Mouse (Mus musculus) myocyte (in vitro differentiated cells): ENCODE data around the gene M6pr. TPM values are rescaled to one million over a fixed set of nuclear protein-coding genes. Genes with fewer than 3 reads are reported as not detected.

Experiments
- H3K27me3 ChIP-seq: one replicate; pipeline ENCODE4 v1.6.1; 2011; ENCODE audit not compliant: control insufficient read depth, insufficient read depth, insufficient read length
- H3K36me3 ChIP-seq: one replicate; pipeline ENCODE4 v1.6.1; 2011; ENCODE audit not compliant: control insufficient read depth, insufficient read depth
- H3K4me2 ChIP-seq: one replicate; pipeline ENCODE4 v1.6.1; 2011; ENCODE audit warnings: low read depth, control low read depth
- H3K4me3 ChIP-seq: one replicate; pipeline ENCODE4 v1.5.1; 2011; ENCODE audit warnings: mild to moderate bottlenecking, control low read depth, moderate library complexity
- H3K79me2 ChIP-seq: one replicate; pipeline ENCODE4 v1.6.1; 2011; ENCODE audit not compliant: control insufficient read depth, insufficient read depth
- H3ac ChIP-seq: one replicate; pipeline ENCODE4 v1.6.1; 2011; ENCODE audit not compliant: control insufficient read depth, insufficient read length
- CEBPB ChIP-seq: IDR thresholded peaks from 2 replicates; pipeline ENCODE4 v1.6.1; 2011; ENCODE audit warnings: mild to moderate bottlenecking, moderate library complexity; ENCODE audit not compliant: poor library complexity, insufficient read depth, severe bottlenecking
- E2F4 ChIP-seq: IDR thresholded peaks from one replicate; pipeline ENCODE4 v1.6.1; 2011; ENCODE audit warnings: mild to moderate bottlenecking, control low read depth, moderate library complexity; ENCODE audit not compliant: insufficient read depth
- MAX ChIP-seq: IDR thresholded peaks from one replicate; pipeline ENCODE4 v1.6.1; 2011; ENCODE audit warnings: low read depth, mild to moderate bottlenecking, control low read depth
- MYOD1 ChIP-seq, 3 experiments: IDR thresholded peaks; one replicate each; pipeline ENCODE4 v1.6.1; 2011; ENCODE audit warnings: control low read depth in 2 of 3, low read depth in 2 of 3, mild to moderate bottlenecking in 2 of 3, moderate library complexity in 1 of 3; ENCODE audit not compliant: insufficient read length in 2 of 3, control insufficient read depth in 1 of 3
- MYOG ChIP-seq, 3 experiments: IDR thresholded peaks; one replicate each; pipeline ENCODE4 v1.6.1; 2011; ENCODE audit warnings: control low read depth in 2 of 3, low read depth in 2 of 3, mild to moderate bottlenecking in 2 of 3; ENCODE audit not compliant: insufficient read length in 2 of 3, control insufficient read depth in 1 of 3, insufficient read depth in 1 of 3
- POLR2A ChIP-seq: IDR thresholded peaks from one replicate; pipeline ENCODE4 v1.6.1; 2011; ENCODE audit warnings: low read depth, mild to moderate bottlenecking, control low read depth, moderate library complexity; ENCODE audit not compliant: insufficient read length
- POLR2AphosphoS2 ChIP-seq: IDR thresholded peaks from one replicate; pipeline ENCODE4 v1.6.1; 2011; ENCODE audit warnings: low read depth, control low read depth; ENCODE audit not compliant: insufficient read length
- REST ChIP-seq: IDR thresholded peaks from one replicate; pipeline ENCODE4 v1.6.1; 2011; ENCODE audit warnings: mild to moderate bottlenecking, control low read depth, moderate library complexity; ENCODE audit not compliant: insufficient read depth, insufficient read length
- SRF ChIP-seq: IDR thresholded peaks from one replicate; pipeline ENCODE4 v1.6.1; 2011; ENCODE audit warnings: low read depth; ENCODE audit not compliant: control insufficient read depth, insufficient read length
- TCF12 ChIP-seq: IDR thresholded peaks from one replicate; pipeline ENCODE4 v1.6.1; 2011; ENCODE audit warnings: mild to moderate bottlenecking, control low read depth; ENCODE audit not compliant: poor library complexity, insufficient read depth, severe bottlenecking
- TCF3 ChIP-seq: IDR thresholded peaks from one replicate; pipeline ENCODE4 v1.6.1; 2011; ENCODE audit warnings: low read depth, control low read depth; ENCODE audit not compliant: insufficient read length
- USF1 ChIP-seq: IDR thresholded peaks from one replicate; pipeline ENCODE4 v1.6.1; 2011; ENCODE audit warnings: low read depth, mild to moderate bottlenecking, control low read depth, moderate library complexity
- polyA plus RNA-seq: library from polyadenylated mRNA; unstranded; fragments of >200 nt; fragmentation: generic; extraction: Trizol; gene quantifications from one replicate; pipeline ENCODE4 v1.2.1, GENCODE M21; 2012; ENCODE audit warnings: missing spikeins

M6pr gene
- polyA plus RNA-seq, 1 experiment, result 58.8 TPM

DNA sequence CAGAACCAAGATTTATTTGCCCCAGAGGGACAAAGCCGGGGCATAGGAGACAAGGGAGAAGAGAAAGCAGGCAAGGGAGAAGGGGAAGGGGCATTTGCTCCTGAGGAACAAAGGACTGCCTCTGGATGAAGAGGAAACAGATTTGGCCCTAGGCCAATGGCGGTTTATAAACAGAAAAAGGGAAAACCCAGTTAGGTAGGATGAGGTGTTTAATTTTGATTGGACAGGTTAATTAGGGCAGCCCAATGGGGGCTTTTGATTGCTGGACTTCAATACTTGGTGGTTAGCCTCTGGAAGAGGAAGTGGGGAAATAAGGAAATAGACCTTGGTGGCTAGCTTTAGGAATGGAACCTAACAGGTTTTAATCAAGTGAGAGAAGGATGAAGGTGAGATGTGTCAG is 16.3 kb upstream of the M6pr start:
- Histone ChIP-seq H3K36me3 (no peaks in the 10 kb centered on the region), H3K4me2 (no peak overlapping the region), H3K4me3 (no peak overlapping the region), H3K79me2 (no peaks in the 10 kb centered on the region), H3ac (no peak overlapping the region), H3K27me3 (no peaks in the 10 kb centered on the region)
- TF ChIP-seq POLR2A (no peak), POLR2AphosphoS2 (no peak), TCF3 (no peak), USF1 (no peak), MYOG (IDR thresholded peaks at IDR 0.05; ENCODE audit: control insufficient read depth in 1 of 3, insufficient read depth in 1 of 3, insufficient read length in 2 of 3, low read depth in 2 of 3) (no peak), REST (no peak), CEBPB (no peak), SRF (no peak), MYOD1 (IDR thresholded peaks at IDR 0.05; ENCODE audit: control insufficient read depth in 1 of 3, insufficient read length in 2 of 3, low read depth in 2 of 3) (no peak), E2F4 (no peak), TCF12 (no peak), MAX (no peak)

- H3K36me3 ChIP-seq, result no peaks in the 10 kb centered on the region
- no peak overlapping the region for H3K4me2 ChIP-seq
- TF ChIP-seq MAX (no peak), POLR2AphosphoS2 (no peak), USF1 (no peak), MYOD1 (IDR thresholded peaks at IDR 0.05; ENCODE audit: control insufficient read depth in 1 of 3, insufficient read length in 2 of 3, low read depth in 2 of 3) (no peak), CEBPB (no peak), MYOG (IDR thresholded peaks at IDR 0.05; ENCODE audit: control insufficient read depth in 1 of 3, insufficient read depth in 1 of 3, insufficient read length in 2 of 3, low read depth in 2 of 3) (no peak), E2F4 (no peak), TCF12 (no peak)
- no peak overlapping the region for H3K4me3 ChIP-seq
- H3K79me2 ChIP-seq, result no peaks in the 10 kb centered on the region
- H3K27me3 ChIP-seq, result no peaks in the 10 kb centered on the region
- no peak overlapping the region for H3ac ChIP-seq
Observed at GRCm38 (mm10) chr6:122293121-122293520, 15.4 kb upstream of the M6pr start.

DNA sequence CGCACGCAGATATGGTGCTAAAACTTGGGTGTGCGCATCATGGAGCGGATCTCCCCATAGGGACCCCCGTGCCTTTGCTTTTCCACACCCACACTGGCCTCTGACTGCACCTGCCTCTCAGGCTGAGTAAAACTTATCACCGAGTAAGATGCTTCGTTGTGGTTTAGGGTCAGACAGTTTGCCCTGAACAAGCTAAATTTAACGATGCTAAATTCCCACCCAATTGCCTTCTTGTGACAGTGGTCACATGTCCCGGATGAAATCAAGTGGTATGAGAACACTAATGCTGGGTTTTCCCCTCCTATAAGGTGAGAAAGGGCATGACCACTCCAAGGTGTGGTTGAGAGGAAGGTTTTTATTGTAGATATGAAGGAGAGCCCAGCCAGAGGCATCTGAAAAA is 14.7 kb upstream of the M6pr start:
- Histone ChIP-seq H3ac (no peak overlapping the region), H3K79me2 (no peaks in the 10 kb centered on the region), H3K4me2 (no peak overlapping the region), H3K27me3 (no peaks in the 10 kb centered on the region), H3K36me3 (no peaks in the 10 kb centered on the region), H3K4me3 (no peak overlapping the region)
- TF ChIP-seq CEBPB (no peak), POLR2A (no peak), MYOD1 (IDR thresholded peaks at IDR 0.05; ENCODE audit: control insufficient read depth in 1 of 3, insufficient read length in 2 of 3, low read depth in 2 of 3) (no peak), TCF3 (no peak), MAX (no peak), REST (no peak), E2F4 (no peak), TCF12 (no peak), USF1 (no peak), SRF (no peak), POLR2AphosphoS2 (no peak), MYOG (IDR thresholded peaks at IDR 0.05; ENCODE audit: control insufficient read depth in 1 of 3, insufficient read depth in 1 of 3, insufficient read length in 2 of 3, low read depth in 2 of 3) (no peak)

DNA sequence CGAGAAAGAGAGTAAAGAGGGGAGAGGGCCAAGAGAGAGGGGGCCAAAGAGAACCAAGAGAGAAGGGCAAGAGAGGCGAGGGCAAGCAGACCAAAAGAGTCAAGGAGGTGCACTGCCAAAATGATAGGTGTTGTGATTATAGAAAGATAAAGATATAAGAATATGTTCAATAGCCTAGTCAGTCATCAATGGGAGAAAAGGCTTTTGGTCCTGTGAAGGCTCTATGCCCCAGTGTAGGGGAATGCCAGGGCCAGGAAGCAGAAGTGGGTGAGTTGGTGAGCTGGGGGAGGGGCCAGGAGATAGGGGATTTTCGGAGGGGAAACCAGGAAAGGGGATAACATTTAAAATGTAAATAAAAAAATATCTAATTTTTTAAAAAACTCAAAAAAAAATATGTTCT is 14.2 kb upstream of the M6pr start:
- TF ChIP-seq MYOD1 (IDR thresholded peaks at IDR 0.05; ENCODE audit: control insufficient read depth in 1 of 3, insufficient read length in 2 of 3, low read depth in 2 of 3) (no peak), REST (no peak), POLR2A (no peak), MYOG (IDR thresholded peaks at IDR 0.05; ENCODE audit: control insufficient read depth in 1 of 3, insufficient read depth in 1 of 3, insufficient read length in 2 of 3, low read depth in 2 of 3) (no peak), MAX (no peak), E2F4 (no peak), POLR2AphosphoS2 (no peak), TCF3 (no peak)
- H3K27me3 ChIP-seq, result no peaks in the 10 kb centered on the region

GRCm38 (mm10) chr6:122295242-122295641 is 13.3 kb upstream of the M6pr start:
- no peak for TF ChIP-seq POLR2AphosphoS2
- TF ChIP-seq TCF3, result no peak
- no peak overlapping the region for H3ac ChIP-seq

More for the DNA sequence above, 14.2 kb upstream of the M6pr start:
- Histone ChIP-seq H3K36me3 (no peaks in the 10 kb centered on the region), H3K4me2 (no peak overlapping the region), H3K4me3 (no peak overlapping the region), H3ac (no peak overlapping the region), H3K79me2 (no peaks in the 10 kb centered on the region)

More at GRCm38 (mm10) chr6:122295242-122295641, 13.3 kb upstream of the M6pr start:
- Histone ChIP-seq H3K27me3 (no peaks in the 10 kb centered on the region), H3K4me2 (no peak overlapping the region), H3K4me3 (no peak overlapping the region), H3K79me2 (no peaks in the 10 kb centered on the region), H3K36me3 (no peaks in the 10 kb centered on the region)
